Mouse (Mus musculus) kidney, postnatal 14 days (tissue): ENCODE measurements around the gene Rnf130.

Source experiments
- DNase-seq: peaks from one replicate; pipeline ENCODE4 v3.0.0; 2022; ENCODE audit warnings: mixed read lengths

The Rnf130 gene

DNA sequence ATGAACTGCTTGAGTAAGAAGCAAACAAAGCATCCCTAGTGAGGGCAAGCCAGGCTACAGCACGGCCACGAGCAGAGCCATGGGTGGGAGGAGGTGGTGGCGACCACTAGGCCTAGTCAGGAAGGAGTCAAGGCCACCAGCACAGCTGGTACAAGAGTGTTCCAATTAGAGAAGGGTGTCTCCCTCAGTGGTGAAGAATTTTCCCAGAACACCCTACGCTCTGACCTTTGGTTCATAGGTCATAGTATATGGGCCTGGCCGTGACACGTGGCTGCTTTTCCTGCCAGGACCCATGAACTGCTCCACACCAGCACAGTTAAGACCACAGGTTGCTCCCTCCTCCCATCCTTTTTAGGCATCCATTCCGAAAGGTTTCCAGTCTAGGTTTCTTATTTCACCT, 114.4 kb downstream of the Rnf130 start:
- DNase-seq = peak; percentile 50

DNA sequence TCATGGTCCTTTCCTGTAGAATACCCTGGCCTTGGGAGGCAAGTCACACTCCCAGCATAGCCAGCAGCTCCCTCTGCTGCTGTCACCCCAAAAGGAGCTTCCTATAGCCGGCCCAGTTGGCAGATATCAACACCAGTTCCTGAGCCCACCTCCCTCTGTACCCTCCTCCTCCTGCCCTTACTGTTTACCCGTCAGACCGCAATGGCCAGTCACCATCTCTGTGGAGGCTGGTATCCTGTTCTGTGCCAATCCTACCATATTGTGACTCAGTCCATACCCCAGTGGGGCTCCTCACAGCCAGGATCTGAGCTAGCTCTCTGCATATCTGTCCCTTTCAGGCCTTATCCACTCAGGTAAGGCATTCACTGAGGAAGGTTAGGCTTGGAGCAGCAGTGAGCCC, 120.4 kb downstream of the Rnf130 start:
- no peak for DNase-seq

GRCm38 (mm10) chr11:50146121-50146520, 121.0 kb downstream of the Rnf130 start:
- no peak for DNase-seq

DNA sequence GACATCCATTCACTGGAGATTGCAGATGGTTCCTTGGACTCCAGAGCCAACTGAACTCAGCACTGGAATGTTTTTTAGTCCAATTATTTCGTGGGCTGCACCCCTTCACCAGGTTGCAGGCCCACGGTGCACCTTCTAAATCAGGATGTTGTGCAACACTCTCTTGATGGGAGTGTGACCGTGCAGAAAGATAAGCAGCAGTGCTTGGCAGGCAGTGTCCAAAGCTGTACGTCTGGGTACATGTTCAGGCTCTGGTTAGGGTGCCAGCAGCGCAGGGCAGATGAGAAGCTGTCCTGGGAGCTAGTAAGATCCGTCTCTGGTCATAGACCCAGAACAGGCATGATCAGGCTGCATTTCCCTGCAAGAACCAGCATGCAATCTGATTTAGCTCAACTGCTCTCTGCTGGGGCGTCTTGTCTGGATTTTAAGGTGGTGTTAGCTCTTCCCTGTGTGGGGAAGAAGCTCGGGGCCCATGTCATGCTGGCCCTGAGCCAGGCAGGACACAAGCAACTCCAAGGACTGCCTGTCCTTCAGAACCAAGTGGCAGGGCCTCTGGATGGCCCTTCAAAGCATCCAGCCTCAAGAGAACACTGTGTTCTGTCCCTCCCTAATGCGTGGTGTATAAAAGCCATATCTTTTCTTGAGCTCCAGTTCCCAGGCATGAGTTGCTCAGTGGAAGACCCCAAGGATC, 122.3 kb downstream of the Rnf130 start:
- DNase-seq = no peak

GRCm38 (mm10) chr11:50147958-50148476, 122.9 kb downstream of the Rnf130 start:
- DNase-seq = no peak

DNA sequence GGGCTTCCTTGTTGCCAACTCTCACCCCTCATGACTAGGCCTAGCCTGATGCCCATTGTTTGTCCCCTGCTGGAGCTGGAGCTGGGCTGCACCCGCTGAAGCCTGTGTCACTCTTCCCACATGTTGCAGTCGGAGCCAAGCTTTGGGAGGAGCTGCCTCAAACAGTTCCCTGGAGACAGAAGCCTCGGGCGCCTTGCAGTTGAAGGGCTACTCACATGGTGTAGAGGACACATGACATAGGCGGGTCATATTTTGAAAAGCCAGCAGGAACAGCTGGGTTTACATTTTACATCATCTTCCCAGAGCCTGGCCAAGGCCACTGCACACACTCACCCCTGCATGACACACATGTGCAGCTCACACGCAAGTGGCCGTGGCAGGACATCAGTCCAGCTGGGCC, 124.1 kb downstream of the Rnf130 start:
- DNase-seq = no peak

DNA sequence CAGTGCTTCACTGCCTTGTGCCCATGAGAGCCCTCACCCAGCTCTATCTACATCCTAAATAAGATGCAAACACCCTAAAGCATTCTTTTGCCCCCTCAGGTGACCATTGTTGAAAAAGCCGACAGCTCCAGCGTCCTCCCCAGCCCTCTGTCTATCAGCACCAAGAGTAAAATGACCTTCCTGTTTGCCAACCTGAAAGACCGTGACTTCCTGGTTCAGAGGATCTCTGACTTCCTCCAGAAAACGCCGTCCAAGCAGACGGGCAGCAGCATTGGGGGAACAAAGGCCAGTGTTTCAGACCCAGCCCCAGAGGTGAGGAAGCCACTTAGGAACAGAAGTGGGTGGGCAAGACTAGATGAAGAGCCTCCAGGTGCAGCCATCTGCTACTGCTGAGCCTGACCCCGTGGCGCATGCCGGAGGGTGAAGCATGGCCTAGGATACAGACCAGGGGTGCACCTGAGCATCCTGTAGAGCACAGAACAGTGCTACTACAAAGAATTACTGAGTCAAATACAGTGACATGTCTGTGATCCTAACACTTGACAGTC, 124.5 kb downstream of the Rnf130 start:
- no peak for DNase-seq

- no peak for DNase-seq
These were observed 126.2 kb downstream of the Rnf130 start for GRCm38 (mm10) chr11:50151374-50151773.

GRCm38 (mm10) chr11:50154166-50154565, 129.0 kb downstream of the Rnf130 start:
- DNase-seq = no peak
